Mouse (Mus musculus) neural tube, embryonic 15.5 days (tissue): Measurements from ENCODE around the gene Syn3. TPM values are rescaled to one million over a fixed set of nuclear protein-coding genes. Genes with fewer than 3 reads are reported as not detected.

ENCODE experiments used
- ATAC-seq: fragments of 200-750 bp; cut with Nextera tagmentation; 2 replicates; pipeline ENCODE4 v1.8.0; 2017; ENCODE audit warnings: mild to moderate bottlenecking, moderate TSS enrichment, moderate library complexity; ENCODE audit not compliant: low FRiP score
- H3K27ac ChIP-seq: fragments of 300-500 bp; sonication (generic); replicated peaks from 2 replicates; pipeline ENCODE4 v1.5.1; 2015; ENCODE audit warnings: mild to moderate bottlenecking, inconsistent platforms
- H3K27me3 ChIP-seq: fragments of 300-500 bp; sonication (generic); replicated peaks from 2 replicates; pipeline ENCODE4 v1.6.1; 2015; ENCODE audit warnings: inconsistent platforms
- H3K36me3 ChIP-seq: fragments of 300-500 bp; sonication (generic); 2 replicates; pipeline ENCODE4 v1.6.1; 2015; ENCODE audit warnings: inconsistent platforms
- H3K4me1 ChIP-seq: fragments of 300-500 bp; sonication (generic); 2 replicates; pipeline ENCODE4 v1.6.1; 2015; ENCODE audit warnings: inconsistent platforms
- H3K4me2 ChIP-seq: fragments of 300-500 bp; sonication (generic); 2 replicates; pipeline ENCODE4 v1.6.1; 2015; ENCODE audit warnings: inconsistent platforms, mild to moderate bottlenecking, moderate library complexity
- H3K4me3 ChIP-seq: fragments of 300-500 bp; sonication (generic); replicated peaks from 2 replicates; pipeline ENCODE4 v1.5.1; 2015; ENCODE audit warnings: mild to moderate bottlenecking, inconsistent platforms
- H3K9ac ChIP-seq: fragments of 300-500 bp; sonication (generic); replicated peaks from 2 replicates; pipeline ENCODE4 v1.6.1; 2015; ENCODE audit warnings: mild to moderate bottlenecking, inconsistent platforms
- H3K9me3 ChIP-seq: fragments of 300-500 bp; sonication (generic); replicated peaks from 2 replicates; pipeline ENCODE4 v1.6.1; 2016; ENCODE audit warnings: inconsistent platforms
- WGBS: fragments of 180-500 bp; shearing (Covaris S2); methylation state at CpG from one replicate; pipeline ENCODE4 v1.1.7; 2015; ENCODE audit warnings: mixed read lengths; 5-methylcytosine and 5-hydroxymethylcytosine counted together
- polyA plus RNA-seq: library from polyadenylated mRNA; unstranded; fragments of >200 nt; fragmentation: Nextera tagmentation; extraction: Ambion mirVana; gene quantifications from 2 replicates; pipeline ENCODE4 v1.2.1, GENCODE M21; 2015

Gene Syn3
- polyA plus RNA-seq, 1 experiment from 2014 or later: 29.0 TPM

GRCm38 (mm10) chr10:86100281-86100851, 398.3 kb downstream of the Syn3 start:
- WGBS: 56% methylated on average over 3 of the region's 3 CpGs
- Histone ChIP-seq H3K27ac (no peak overlapping the region), H3K9me3 (peaks cover 4% of the 10 kb centered on the region; the same call in 1 of the 2 replicates), H3K4me3 (no peak overlapping the region), H3K9ac (no peak overlapping the region), H3K36me3 (no peaks in the 10 kb centered on the region), H3K27me3 (no peaks in the 10 kb centered on the region), H3K4me1 (no peaks in the 10 kb centered on the region), H3K4me2 (no peak overlapping the region)
- no peak for ATAC-seq

GRCm38 (mm10) chr10:86098363-86098762, 400.3 kb downstream of the Syn3 start:
- Histone ChIP-seq H3K27ac (no peak overlapping the region), H3K4me1 (no peaks in the 10 kb centered on the region), H3K36me3 (no peaks in the 10 kb centered on the region), H3K9me3 (peaks cover 4% of the 10 kb centered on the region; the same call in 1 of the 2 replicates), H3K27me3 (no peaks in the 10 kb centered on the region), H3K9ac (no peak overlapping the region), H3K4me2 (no peak overlapping the region), H3K4me3 (no peak overlapping the region)
- 88% methylated on average over 6 of the region's 6 CpGs for WGBS
- no peak for ATAC-seq

- no peaks in the 10 kb centered on the region for H3K9me3 ChIP-seq
- 76% methylated on average over 14 of the region's 14 CpGs for WGBS
- no peak overlapping the region for H3K4me2 ChIP-seq
- no peak for ATAC-seq
- H3K4me3 ChIP-seq: no peak overlapping the region
- no peaks in the 10 kb centered on the region for H3K36me3 ChIP-seq
- no peaks in the 10 kb centered on the region for H3K4me1 ChIP-seq
- H3K9ac ChIP-seq: no peak overlapping the region
- H3K27ac ChIP-seq: no peak overlapping the region
- no peaks in the 10 kb centered on the region for H3K27me3 ChIP-seq
Observed at GRCm38 (mm10) chr10:86093109-86094035, 405.3 kb downstream of the Syn3 start.

DNA sequence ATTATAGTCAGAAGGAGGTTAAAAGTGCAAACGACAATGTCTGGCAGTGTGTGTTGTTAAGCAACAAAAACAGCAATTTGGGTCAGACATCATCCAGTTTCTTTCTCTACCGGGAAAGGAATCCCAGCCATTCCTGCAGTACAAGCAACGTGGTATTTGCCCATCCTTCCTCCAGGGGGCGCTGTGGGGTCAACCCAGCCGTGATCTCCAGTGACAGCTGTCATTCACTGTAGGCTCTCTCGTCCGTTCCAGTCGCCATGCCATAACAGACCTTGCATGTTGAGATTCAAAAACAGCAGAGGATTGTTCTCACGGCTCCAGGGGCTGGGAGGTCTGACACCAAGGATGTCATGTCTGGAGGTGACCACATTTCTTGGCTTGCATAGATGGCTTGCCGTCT, 406.8 kb downstream of the Syn3 start:
- Histone ChIP-seq H3K9me3 (no peaks in the 10 kb centered on the region), H3K9ac (no peak overlapping the region), H3K27ac (no peak overlapping the region), H3K4me2 (no peak overlapping the region), H3K36me3 (no peaks in the 10 kb centered on the region), H3K4me1 (no peaks in the 10 kb centered on the region), H3K27me3 (no peaks in the 10 kb centered on the region), H3K4me3 (no peak overlapping the region)
- 52% methylated on average over 10 of the region's 10 CpGs for WGBS
- ATAC-seq: no peak

GRCm38 (mm10) chr10:86079921-86080320, 418.8 kb downstream of the Syn3 start:
- no peak overlapping the region for H3K4me2 ChIP-seq
- H3K9me3 ChIP-seq: no peaks in the 10 kb centered on the region
- no peak overlapping the region for H3K4me3 ChIP-seq
- ATAC-seq: 0 out of 2 replicates have a peak, but pooled peaks have one; percentile 38
- H3K27me3 ChIP-seq: no peaks in the 10 kb centered on the region
- H3K36me3 ChIP-seq: no peaks in the 10 kb centered on the region
- H3K9ac ChIP-seq: no peak overlapping the region
- no peaks in the 10 kb centered on the region for H3K4me1 ChIP-seq
- 86% methylated on average over 9 of the region's 9 CpGs for WGBS
- H3K27ac ChIP-seq: no peak overlapping the region

DNA sequence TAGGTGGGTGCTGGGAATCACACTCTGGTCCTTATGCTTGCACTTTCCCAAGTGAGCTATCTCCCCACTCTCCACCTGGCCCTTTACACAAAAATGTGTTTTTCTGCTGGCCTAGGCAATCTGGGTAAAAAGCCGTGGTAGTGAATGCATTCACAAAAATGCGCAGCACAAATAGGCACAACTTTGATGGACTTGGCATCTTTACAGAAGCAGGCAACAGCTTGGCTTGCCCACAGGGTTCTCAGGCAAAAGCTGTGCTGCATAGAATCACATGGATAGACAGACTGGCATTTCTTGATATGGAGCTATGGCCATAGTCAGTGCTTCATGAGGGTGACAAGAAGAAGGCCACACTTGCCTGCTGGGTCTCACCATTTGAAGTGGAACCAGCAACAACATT, 419.9 kb downstream of the Syn3 start:
- Histone ChIP-seq H3K36me3 (peaks cover 5% of the 10 kb centered on the region; the same call in 1 of the 2 replicates), H3K27me3 (no peaks in the 10 kb centered on the region), H3K4me3 (no peak overlapping the region), H3K9ac (no peak overlapping the region), H3K9me3 (no peaks in the 10 kb centered on the region), H3K27ac (no peak overlapping the region), H3K4me1 (no peaks in the 10 kb centered on the region), H3K4me2 (no peak overlapping the region)
- WGBS: 85% methylated on average over 2 of the region's 2 CpGs
- ATAC-seq: no peak

- Histone ChIP-seq H3K27me3 (no peaks in the 10 kb centered on the region), H3K4me1 (no peaks in the 10 kb centered on the region), H3K36me3 (peaks cover 9% of the 10 kb centered on the region; the same call in 1 of the 2 replicates), H3K27ac (no peak overlapping the region), H3K9ac (no peak overlapping the region), H3K4me3 (no peak overlapping the region), H3K4me2 (no peak overlapping the region), H3K9me3 (no peaks in the 10 kb centered on the region)
- 84% methylated on average over 2 of the region's 2 CpGs for WGBS
- no peak for ATAC-seq
Observed at GRCm38 (mm10) chr10:86077272-86077671, 421.4 kb downstream of the Syn3 start.

DNA sequence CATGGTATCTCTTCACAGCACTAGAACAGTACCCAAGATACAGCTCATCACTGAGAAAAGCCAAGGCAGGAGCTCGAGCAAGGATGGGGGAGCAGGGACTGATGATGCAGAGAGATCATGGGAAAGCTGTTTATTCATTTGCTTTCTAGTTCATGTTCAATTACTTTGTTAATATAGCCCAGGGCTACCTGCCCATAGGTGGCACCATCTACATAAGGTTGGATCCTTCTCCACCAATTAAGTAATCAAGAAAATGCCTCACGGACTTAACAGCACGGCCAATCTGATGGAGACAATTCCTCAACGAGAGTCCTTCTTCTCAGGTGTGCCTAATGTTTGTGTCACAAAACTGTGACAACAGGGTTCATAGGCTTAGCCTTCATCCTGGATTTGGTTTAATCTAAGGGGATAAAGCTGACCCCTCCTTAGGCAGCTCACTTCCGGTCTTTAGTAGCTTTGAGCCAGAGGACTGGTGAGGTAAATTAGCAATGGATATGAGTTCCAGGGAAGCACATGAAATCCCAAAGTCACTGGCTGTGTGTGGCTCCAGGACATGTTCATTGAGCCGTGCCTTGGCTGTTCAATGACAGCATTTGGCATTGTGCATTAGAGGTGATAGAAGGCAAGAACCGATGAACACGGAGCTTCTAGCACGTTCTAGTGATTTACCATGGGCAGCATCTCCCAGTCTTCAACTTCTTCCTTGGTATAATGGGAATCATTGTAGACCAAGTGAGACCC, 423.6 kb downstream of the Syn3 start:
- Histone ChIP-seq H3K4me2 (no peak overlapping the region), H3K9ac (no peak overlapping the region), H3K27me3 (no peaks in the 10 kb centered on the region), H3K4me3 (no peak overlapping the region), H3K4me1 (no peaks in the 10 kb centered on the region), H3K36me3 (peaks cover 15% of the 10 kb centered on the region), H3K27ac (no peak overlapping the region), H3K9me3 (no peaks in the 10 kb centered on the region)
- ATAC-seq: no peak
- 86% methylated on average over 9 of the region's 9 CpGs for WGBS

GRCm38 (mm10) chr10:86074134-86074533, 424.6 kb downstream of the Syn3 start:
- 87% methylated on average over 4 of the region's 4 CpGs for whole genome bisulfite sequencing

GRCm38 (mm10) chr10:86070751-86071150, 427.9 kb downstream of the Syn3 start:
- Histone ChIP-seq H3K9me3 (no peaks in the 10 kb centered on the region), H3K27me3 (no peaks in the 10 kb centered on the region), H3K9ac (no peak overlapping the region), H3K36me3 (peaks cover 15% of the 10 kb centered on the region), H3K4me2 (no peak overlapping the region), H3K27ac (no peak overlapping the region), H3K4me3 (no peak overlapping the region), H3K4me1 (no peaks in the 10 kb centered on the region)
- WGBS: 88% methylated on average over 3 of the region's 3 CpGs
- no peak for ATAC-seq

More at GRCm38 (mm10) chr10:86074134-86074533, 424.6 kb downstream of the Syn3 start:
- Histone ChIP-seq H3K4me3 (no peak overlapping the region), H3K27me3 (no peaks in the 10 kb centered on the region), H3K36me3 (peaks cover 15% of the 10 kb centered on the region), H3K9ac (no peak overlapping the region), H3K27ac (no peak overlapping the region), H3K4me1 (no peaks in the 10 kb centered on the region), H3K9me3 (no peaks in the 10 kb centered on the region), H3K4me2 (no peak overlapping the region)
- no peak for ATAC-seq

GRCm38 (mm10) chr10:86069341-86069740, 429.4 kb downstream of the Syn3 start:
- Histone ChIP-seq H3K4me2 (no peak overlapping the region), H3K9ac (no peak overlapping the region), H3K4me3 (no peak overlapping the region), H3K9me3 (no peaks in the 10 kb centered on the region), H3K27ac (0 out of 2 replicates have a peak overlapping the region, but pooled peaks have one; percentile 5), H3K36me3 (peaks cover 15% of the 10 kb centered on the region), H3K4me1 (0 out of 2 replicates have a peak, but pooled peaks cover 3% of the 10 kb centered on the region), H3K27me3 (no peaks in the 10 kb centered on the region)
- WGBS: 44% methylated on average over 3 of the region's 3 CpGs
- ATAC-seq: no peak
